Mouse (Mus musculus): ENCODE results near the gene Cdh5.

GRCm38 (mm10) chr8:104085281-104085680, 16.1 kb upstream of the Cdh5 start:
- TF ChIP-seq POLR2A (IDR thresholded peaks at IDR 0.05; ENCODE audit: insufficient read depth, low read length): no peak
- peak; percentile 61 for TF ChIP-seq CTCF (IDR thresholded peaks at IDR 0.05; ENCODE audit: low read depth, low read length)
